Mouse (Mus musculus): ENCODE data around the gene Itgb1bp1.

Gene Itgb1bp1

GRCm38 (mm10) chr12:21286243-21286622 lies at the start of gene Itgb1bp1:
Itgb1bp1 (minus strand) TSS chr12:21286284.
- DNase-seq (ENCODE audit: low read depth, low spot score) = peak; percentile 98

- peak; percentile 39 for DNase-seq (ENCODE audit: low read depth, low spot score)
These were observed 49.8 kb upstream of the Itgb1bp1 start for GRCm38 (mm10) chr12:21335869-21336268.

- DNase-seq (ENCODE audit: low read depth, low spot score) = no peak
These were observed 47.7 kb upstream of the Itgb1bp1 start for GRCm38 (mm10) chr12:21333766-21334165.

GRCm38 (mm10) chr12:21333021-21333420 lies 46.9 kb upstream of the Itgb1bp1 start:
- DNase-seq (ENCODE audit: low read depth, low spot score) = no peak

GRCm38 (mm10) chr12:21331711-21332110 lies 45.6 kb upstream of the Itgb1bp1 start:
- DNase-seq (ENCODE audit: low read depth, low spot score) = no peak

GRCm38 (mm10) chr12:21330961-21331576 lies 45.0 kb upstream of the Itgb1bp1 start:
- DNase-seq (ENCODE audit: low read depth, low spot score) = no peak

GRCm38 (mm10) chr12:21329661-21330400 lies 43.7 kb upstream of the Itgb1bp1 start:
- DNase-seq (ENCODE audit: low read depth, low spot score) = no peak

- no peak for DNase-seq (ENCODE audit: low read depth, low spot score)
These were observed 40.2 kb upstream of the Itgb1bp1 start for GRCm38 (mm10) chr12:21326325-21326724.

GRCm38 (mm10) chr12:21325266-21325665 lies 39.2 kb upstream of the Itgb1bp1 start:
- no peak for DNase-seq (ENCODE audit: low read depth, low spot score)

GRCm38 (mm10) chr12:21324101-21324500 lies 38.0 kb upstream of the Itgb1bp1 start:
- no peak for DNase-seq (ENCODE audit: low read depth, low spot score)

GRCm38 (mm10) chr12:21322856-21323255 lies 36.8 kb upstream of the Itgb1bp1 start:
- DNase-seq (ENCODE audit: low read depth, low spot score) = no peak

- no peak for DNase-seq (ENCODE audit: low read depth, low spot score)
These were observed 36.2 kb upstream of the Itgb1bp1 start for GRCm38 (mm10) chr12:21322296-21322695.

- no peak for DNase-seq (ENCODE audit: low read depth, low spot score)
These were observed 35.1 kb upstream of the Itgb1bp1 start for GRCm38 (mm10) chr12:21321170-21321569.

GRCm38 (mm10) chr12:21320317-21320716 lies 34.2 kb upstream of the Itgb1bp1 start:
- no peak for DNase-seq (ENCODE audit: low read depth, low spot score)

- DNase-seq (ENCODE audit: low read depth, low spot score) = peak; percentile 78
These were observed 32.2 kb upstream of the Itgb1bp1 start for GRCm38 (mm10) chr12:21318143-21318895.

- DNase-seq (ENCODE audit: low read depth, low spot score) = peak; percentile 11
These were observed 30.8 kb upstream of the Itgb1bp1 start for GRCm38 (mm10) chr12:21316869-21317265.

GRCm38 (mm10) chr12:21315923-21316868 lies 30.1 kb upstream of the Itgb1bp1 start, which contains the start of gene Iah1:
Iah1 (plus strand) TSS chr12:21316389.
- DNase-seq (ENCODE audit: low read depth, low spot score) = peak; percentile 92

GRCm38 (mm10) chr12:21312201-21312600 lies 26.1 kb upstream of the Itgb1bp1 start:
- no peak for DNase-seq (ENCODE audit: low read depth, low spot score)

- DNase-seq (ENCODE audit: low read depth, low spot score) = no peak
These were observed 20.6 kb upstream of the Itgb1bp1 start for GRCm38 (mm10) chr12:21306721-21307120.

- no peak for DNase-seq (ENCODE audit: low read depth, low spot score)
These were observed 19.7 kb upstream of the Itgb1bp1 start for GRCm38 (mm10) chr12:21305741-21306140.

- no peak for DNase-seq (ENCODE audit: low read depth, low spot score)
These were observed 16.3 kb upstream of the Itgb1bp1 start for GRCm38 (mm10) chr12:21302361-21302783.
